24 mouse cellular contexts compared by ENCODE assay signal in the genomic region with DNA sequence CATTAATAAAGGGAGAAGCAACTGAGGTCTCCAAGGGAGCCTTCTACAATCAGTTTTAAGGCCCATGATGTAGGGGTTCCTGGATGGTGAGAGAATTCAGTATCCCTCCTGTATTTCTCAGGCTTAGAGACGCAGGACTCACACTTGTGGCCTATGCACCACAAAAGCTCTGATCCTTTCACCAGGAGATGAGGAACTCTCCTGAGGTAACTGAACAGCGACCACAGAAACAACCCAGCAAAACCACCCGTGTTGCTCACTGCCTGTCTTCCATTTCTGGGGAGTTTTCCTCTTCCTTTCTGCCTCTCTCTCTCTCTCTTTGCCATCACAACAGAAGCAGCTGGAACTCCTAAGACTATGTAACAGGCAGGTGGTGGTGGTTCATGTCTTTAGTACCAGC.
DNase-seq lines count a peak whose midpoint lies in the region; ATAC-seq lines count a peak whose summit lies in the region.
"Had no signal": no experiment of that assay in that cellular context is flagged by ENCODE, and none has a peak within 500 bp of the region (broad histone marks: within the 10 kb centered on the region; RNA-seq: fewer than 3 reads in every experiment).

No protein-coding gene starts in this region.

- no peak overlapping the region for H3K4me2 ChIP-seq in hindbrain, embryonic 12.5 days (replicated peaks)
- H3K4me2 ChIP-seq: embryonic facial prominence, embryonic 12.5 days; forebrain, embryonic 13.5 days; forebrain, embryonic 15.5 days had no signal

- no peaks in the 10 kb centered on the region for H3K9me3 ChIP-seq in hindbrain, embryonic 12.5 days (replicated peaks)
- H3K9me3 ChIP-seq: embryonic facial prominence, embryonic 10.5 days; embryonic facial prominence, embryonic 12.5 days; forebrain, embryonic 13.5 days; forebrain, embryonic 15.5 days; G1E had no signal

- ATAC-seq in common myeloid progenitor, adult 5-6 weeks (replicated peaks; ENCODE audit: low read depth, poor library complexity, severe bottlenecking), result peak; percentile 81
- ATAC-seq in hematopoietic stem cell, adult 5-6 weeks (replicated peaks in 1 of 2; ENCODE audit: insufficient read depth in 1 of 2, low FRiP score in 2 of 2, low TSS enrichment in 1 of 2, low read depth in 1 of 2, poor library complexity in 2 of 2, severe bottlenecking in 2 of 2), result peak; percentile 66 to 76; a peak in 3 of 4 replicates
- no peak for ATAC-seq in hindbrain, embryonic 12.5 days (ENCODE audit: low FRiP score)
- ATAC-seq: activated CD4-positive, CD25-positive, alpha-beta regulatory T cell, adult 4 months; CD4-positive, CD25-positive, alpha-beta regulatory T cell, adult 4 months; forebrain, embryonic 13.5 days; forebrain, embryonic 15.5 days; forebrain, postnatal 0 days; Patski had no signal

- no peaks in the 10 kb centered on the region for H3K36me3 ChIP-seq in hindbrain, embryonic 12.5 days
- H3K36me3 ChIP-seq: embryonic facial prominence, embryonic 10.5 days; embryonic facial prominence, embryonic 12.5 days; forebrain, embryonic 15.5 days; G1E had no signal

- WGBS in hindbrain, embryonic 12.5 days, result 80% methylated on average over 3 of the region's 3 CpGs

- H3K27me3 ChIP-seq in hindbrain, embryonic 12.5 days, result no peaks in the 10 kb centered on the region
- H3K27me3 ChIP-seq: CH12.LX; embryonic facial prominence, embryonic 12.5 days; forebrain, embryonic 13.5 days; forebrain, embryonic 15.5 days; Patski had no signal

- H3K27ac ChIP-seq in hindbrain, embryonic 12.5 days, result no peak overlapping the region
- H3K27ac ChIP-seq: embryonic facial prominence, embryonic 10.5 days; embryonic facial prominence, embryonic 12.5 days; forebrain, embryonic 13.5 days; forebrain, embryonic 15.5 days had no signal

- H3K4me3 ChIP-seq in hindbrain, embryonic 12.5 days, result no peak overlapping the region
- H3K4me3 ChIP-seq: embryonic facial prominence, embryonic 10.5 days; embryonic facial prominence, embryonic 12.5 days; forebrain, embryonic 13.5 days; forebrain, embryonic 15.5 days had no signal

- no peak for DNase-seq in adrenal gland, adult 18-20 months (ENCODE audit: low spot score in 2 of 2)
- DNase-seq in cerebellum, postnatal 25 days, result no peak
- DNase-seq: adrenal gland, adult 2 months; adrenal gland, postnatal 10 days; adrenal gland, postnatal 25 days; B cell, adult 2 months; cerebellum, adult 11 months; cerebellum, adult 18-20 months; cerebellum, adult 8-10 months; cerebellum, postnatal 10 days; cerebellum, postnatal 36 days; forebrain, postnatal 0 days had no signal

- no peaks in the 10 kb centered on the region for H3K4me1 ChIP-seq in hindbrain, embryonic 12.5 days
- H3K4me1 ChIP-seq: embryonic facial prominence, embryonic 12.5 days; forebrain, embryonic 13.5 days; forebrain, embryonic 15.5 days had no signal

- no peak overlapping the region for H3K9ac ChIP-seq in hindbrain, embryonic 12.5 days
- H3K9ac ChIP-seq: embryonic facial prominence, embryonic 12.5 days; forebrain, embryonic 13.5 days; forebrain, embryonic 15.5 days; forebrain, postnatal 0 days had no signal
